Mouse (Mus musculus) intestine, postnatal 0 days (tissue): ENCODE measurements around the gene Sh3gl2. TPM values are rescaled to one million over a fixed set of nuclear protein-coding genes. Genes with fewer than 3 reads are reported as not detected.

Source experiments
- ATAC-seq: fragments of 200-750 bp; cut with Nextera tagmentation; 2 replicates; pipeline ENCODE4 v1.8.0; 2017; ENCODE audit warnings: mild to moderate bottlenecking, moderate TSS enrichment, moderate library complexity
- H3K27ac ChIP-seq: fragments of 300-500 bp; sonication (generic); 2 replicates; pipeline ENCODE4 v1.5.1; 2014; ENCODE audit warnings: mild to moderate bottlenecking, low read depth, low read length, moderate library complexity
- H3K27me3 ChIP-seq: fragments of 300-500 bp; sonication (generic); replicated peaks from 2 replicates; pipeline ENCODE4 v1.6.1; 2014; ENCODE audit warnings: low read length, mixed read lengths; ENCODE audit not compliant: control insufficient read depth, insufficient read depth
- H3K36me3 ChIP-seq: fragments of 300-500 bp; sonication (generic); 2 replicates; pipeline ENCODE4 v1.6.1; 2014; ENCODE audit warnings: mild to moderate bottlenecking, moderate library complexity; ENCODE audit not compliant: control insufficient read depth, insufficient read depth
- H3K4me1 ChIP-seq: fragments of 300-500 bp; sonication (generic); replicated peaks from 2 replicates; pipeline ENCODE4 v1.6.1; 2014; ENCODE audit warnings: antibody characterized with exemption, low read length, mixed read lengths; ENCODE audit not compliant: control insufficient read depth, insufficient read depth
- H3K4me2 ChIP-seq: fragments of 300-500 bp; sonication (generic); replicated peaks from 2 replicates; pipeline ENCODE4 v1.6.1; 2014; ENCODE audit warnings: low read depth, mild to moderate bottlenecking, moderate library complexity
- H3K4me3 ChIP-seq: fragments of 300-500 bp; sonication (generic); 2 replicates; pipeline ENCODE4 v1.5.1; 2014; ENCODE audit warnings: low read depth, low read length
- H3K9ac ChIP-seq: fragments of 300-500 bp; sonication (generic); 2 replicates; pipeline ENCODE4 v1.6.1; 2014; ENCODE audit warnings: mild to moderate bottlenecking, low read depth, low read length
- H3K9me3 ChIP-seq: fragments of 300-500 bp; sonication (generic); 2 replicates; pipeline ENCODE4 v1.6.1; 2016; ENCODE audit warnings: mixed run types; ENCODE audit not compliant: control insufficient read depth
- CTCF ChIP-seq: sonication (generic); IDR thresholded peaks from 2 replicates; pipeline ENCODE4 v1.5.1; 2016; ENCODE audit warnings: low read depth, mild to moderate bottlenecking, control low read depth, antibody characterized with exemption, moderate library complexity
- WGBS: fragments of 180-500 bp; shearing (Covaris S2); extraction: QIAGEN DNeasy Blood & Tissue Kit; methylation state at CpG from one replicate; pipeline ENCODE4 v1.1.7; 2014; 5-methylcytosine and 5-hydroxymethylcytosine counted together
- polyA plus RNA-seq: library from polyadenylated mRNA; unstranded; fragments of >200 nt; fragmentation: Nextera tagmentation; extraction: Ambion mirVana; gene quantifications from 2 replicates; pipeline ENCODE4 v1.2.1, GENCODE M21; 2015

Gene Sh3gl2
- polyA plus RNA-seq, 1 experiment from 2014 or later, result 14.9 TPM

- no peak overlapping the region for H3K4me3 ChIP-seq
- no peaks in the 10 kb centered on the region for H3K9me3 ChIP-seq
- TF ChIP-seq CTCF, result no peak
- H3K4me1 ChIP-seq, result no peaks in the 10 kb centered on the region
- no peaks in the 10 kb centered on the region for H3K36me3 ChIP-seq
- no peak overlapping the region for H3K4me2 ChIP-seq
- no peak overlapping the region for H3K27ac ChIP-seq
- H3K9ac ChIP-seq, result no peak overlapping the region
- H3K27me3 ChIP-seq, result no peaks in the 10 kb centered on the region
- ATAC-seq, result no peak
- 33% methylated on average over 9 of the region's 9 CpGs for WGBS
These were observed 26.4 kb upstream of the Sh3gl2 start for GRCm38 (mm10) chr4:85178394-85179051.

GRCm38 (mm10) chr4:85186011-85186410 is 18.9 kb upstream of the Sh3gl2 start:
- H3K4me1 ChIP-seq, result no peaks in the 10 kb centered on the region
- peak; percentile 78 for TF ChIP-seq CTCF
- H3K27ac ChIP-seq, result no peak overlapping the region
- H3K27me3 ChIP-seq, result no peaks in the 10 kb centered on the region
- WGBS, result 59% methylated on average over 4 of the region's 4 CpGs
- no peak overlapping the region for H3K4me3 ChIP-seq
- H3K36me3 ChIP-seq, result no peaks in the 10 kb centered on the region
- H3K4me2 ChIP-seq, result no peak overlapping the region
- no peak overlapping the region for H3K9ac ChIP-seq
- no peak for ATAC-seq
- H3K9me3 ChIP-seq, result no peaks in the 10 kb centered on the region

- Histone ChIP-seq H3K27me3 (no peaks in the 10 kb centered on the region), H3K9me3 (no peaks in the 10 kb centered on the region), H3K27ac (no peak overlapping the region), H3K36me3 (no peaks in the 10 kb centered on the region), H3K4me2 (no peak overlapping the region), H3K4me1 (no peaks in the 10 kb centered on the region), H3K4me3 (no peak overlapping the region), H3K9ac (no peak overlapping the region)
- no peak for TF ChIP-seq CTCF
- 52% methylated on average over 4 of the region's 4 CpGs for WGBS
- no peak for ATAC-seq
These were observed 8.7 kb upstream of the Sh3gl2 start for GRCm38 (mm10) chr4:85196201-85196600.

GRCm38 (mm10) chr4:85198431-85198830 is 6.5 kb upstream of the Sh3gl2 start:
- no peak overlapping the region for H3K9ac ChIP-seq
- TF ChIP-seq CTCF, result no peak
- H3K4me3 ChIP-seq, result no peak overlapping the region
- no peaks in the 10 kb centered on the region for H3K27me3 ChIP-seq
- WGBS, result 66% methylated on average over 9 of the region's 9 CpGs
- no peak overlapping the region for H3K4me2 ChIP-seq
- H3K27ac ChIP-seq, result no peak overlapping the region
- no peaks in the 10 kb centered on the region for H3K4me1 ChIP-seq
- ATAC-seq, result peak; percentile 81
- H3K9me3 ChIP-seq, result no peaks in the 10 kb centered on the region
- H3K36me3 ChIP-seq, result no peaks in the 10 kb centered on the region

GRCm38 (mm10) chr4:85202582-85202981 is 2.3 kb upstream of the Sh3gl2 start:
- TF ChIP-seq CTCF, result no peak
- Histone ChIP-seq H3K4me1 (no peaks in the 10 kb centered on the region), H3K9ac (no peak overlapping the region), H3K4me3 (no peak overlapping the region), H3K4me2 (no peak overlapping the region), H3K36me3 (no peaks in the 10 kb centered on the region), H3K27me3 (no peaks in the 10 kb centered on the region), H3K9me3 (no peaks in the 10 kb centered on the region), H3K27ac (no peak overlapping the region)
- WGBS, result 85% methylated on average over 7 of the region's 7 CpGs
- ATAC-seq, result no peak

- peak; percentile 64 for ATAC-seq
- H3K9ac ChIP-seq, result peak overlapping the region; percentile 72
- 2% methylated on average over 43 of the region's 43 CpGs for WGBS
- no peaks in the 10 kb centered on the region for H3K9me3 ChIP-seq
- peak overlapping the region; percentile 89 for H3K27ac ChIP-seq
- H3K4me3 ChIP-seq, result peak overlapping the region; percentile 90
- peak overlapping the region; percentile 86 for H3K4me2 ChIP-seq
- no peaks in the 10 kb centered on the region for H3K27me3 ChIP-seq
- no peaks in the 10 kb centered on the region for H3K36me3 ChIP-seq
- TF ChIP-seq CTCF, result no peak
- H3K4me1 ChIP-seq, result no peaks in the 10 kb centered on the region
These were observed 798 bp downstream of the Sh3gl2 start for GRCm38 (mm10) chr4:85205636-85206211.
